Mouse (Mus musculus) heart, embryonic 12.5 days (tissue): ENCODE data around the gene Cdk15. TPM values are rescaled to one million over a fixed set of nuclear protein-coding genes. Genes with fewer than 3 reads are reported as not detected.

Experiments used
- ATAC-seq: fragments of 200-750 bp; cut with Nextera tagmentation; 2 replicates; pipeline ENCODE4 v1.8.0; 2017; ENCODE audit warnings: moderate TSS enrichment, moderate library complexity; ENCODE audit not compliant: insufficient number of reproducible peaks, low FRiP score
- H3K27ac ChIP-seq: fragments of 300-500 bp; sonication (generic); 2 replicates; pipeline ENCODE4 v1.5.1; 2016; ENCODE audit warnings: mild to moderate bottlenecking, moderate library complexity; ENCODE audit not compliant: poor library complexity, severe bottlenecking
- H3K27me3 ChIP-seq: fragments of 300-500 bp; sonication (generic); replicated peaks from 2 replicates; pipeline ENCODE4 v1.6.1; 2016; ENCODE audit warnings: mild to moderate bottlenecking, moderate library complexity
- H3K36me3 ChIP-seq: fragments of 300-500 bp; sonication (generic); 2 replicates; pipeline ENCODE4 v1.6.1; 2016; ENCODE audit warnings: mild to moderate bottlenecking, moderate library complexity
- H3K4me1 ChIP-seq: fragments of 300-500 bp; sonication (generic); replicated peaks from 2 replicates; pipeline ENCODE4 v1.6.1; 2016; ENCODE audit warnings: mild to moderate bottlenecking
- H3K4me2 ChIP-seq: fragments of 300-500 bp; sonication (generic); 2 replicates; pipeline ENCODE4 v1.6.1; 2016; ENCODE audit warnings: mild to moderate bottlenecking, moderate library complexity
- H3K4me3 ChIP-seq: fragments of 300-500 bp; sonication (generic); 2 replicates; pipeline ENCODE4 v1.5.1; 2016; ENCODE audit warnings: mild to moderate bottlenecking
- H3K9ac ChIP-seq: fragments of 300-500 bp; sonication (generic); 2 replicates; pipeline ENCODE4 v1.6.1; 2016; ENCODE audit warnings: mild to moderate bottlenecking, moderate library complexity
- H3K9me3 ChIP-seq: fragments of 300-500 bp; sonication (generic); replicated peaks from 2 replicates; pipeline ENCODE4 v1.6.1; 2016; ENCODE audit warnings: mild to moderate bottlenecking, moderate library complexity
- WGBS: fragments of 180-500 bp; shearing (Covaris S2); methylation state at CpG from one replicate; pipeline ENCODE4 v1.1.7; 2016; 5-methylcytosine and 5-hydroxymethylcytosine counted together
- polyA plus RNA-seq: library from polyadenylated mRNA; unstranded; fragments of >200 nt; fragmentation: Nextera tagmentation; extraction: Ambion mirVana; gene quantifications from 2 replicates; pipeline ENCODE4 v1.2.1, GENCODE M21; 2016

The Cdk15 gene
- polyA plus RNA-seq, 1 experiment from 2014 or later: 0.11 TPM

- ATAC-seq: no peak
Observed at GRCm38 (mm10) chr1:59380926-59381325, 124.2 kb downstream of the Cdk15 start.

GRCm38 (mm10) chr1:59381483-59381882 is 124.8 kb downstream of the Cdk15 start:
- 58% methylated on average over 7 of the region's 7 CpGs for WGBS
- H3K9me3 ChIP-seq: no peaks in the 10 kb centered on the region
- no peak overlapping the region for H3K4me2 ChIP-seq
- H3K27me3 ChIP-seq: peaks cover 62% of the 10 kb centered on the region
- H3K4me1 ChIP-seq: peaks cover 9% of the 10 kb centered on the region
- no peak overlapping the region for H3K27ac ChIP-seq
- H3K4me3 ChIP-seq: no peak overlapping the region
- H3K36me3 ChIP-seq: no peaks in the 10 kb centered on the region
- H3K9ac ChIP-seq: no peak overlapping the region
- ATAC-seq: no peak

More at GRCm38 (mm10) chr1:59380926-59381325, 124.2 kb downstream of the Cdk15 start:
- no peaks in the 10 kb centered on the region for H3K9me3 ChIP-seq
- H3K9ac ChIP-seq: no peak overlapping the region
- 43% methylated on average over 10 of the region's 10 CpGs for WGBS
- peaks cover 64% of the 10 kb centered on the region for H3K27me3 ChIP-seq
- no peaks in the 10 kb centered on the region for H3K36me3 ChIP-seq
- H3K4me2 ChIP-seq: no peak overlapping the region
- no peak overlapping the region for H3K27ac ChIP-seq
- H3K4me3 ChIP-seq: no peak overlapping the region
- peaks cover 9% of the 10 kb centered on the region for H3K4me1 ChIP-seq

- no peak overlapping the region for H3K4me3 ChIP-seq
- no peak overlapping the region for H3K27ac ChIP-seq
- no peak overlapping the region for H3K9ac ChIP-seq
- H3K4me2 ChIP-seq: no peak overlapping the region
- H3K9me3 ChIP-seq: no peaks in the 10 kb centered on the region
- peaks cover 57% of the 10 kb centered on the region for H3K27me3 ChIP-seq
- H3K36me3 ChIP-seq: no peaks in the 10 kb centered on the region
- 76% methylated on average over 3 of the region's 3 CpGs for WGBS
- no peak for ATAC-seq
- H3K4me1 ChIP-seq: peaks cover 9% of the 10 kb centered on the region
Observed at GRCm38 (mm10) chr1:59382516-59382915, 125.8 kb downstream of the Cdk15 start.

GRCm38 (mm10) chr1:59383049-59383610 is 126.4 kb downstream of the Cdk15 start:
- WGBS: 58% methylated on average over 6 of the region's 6 CpGs
- ATAC-seq: no peak
- Histone ChIP-seq H3K9me3 (no peaks in the 10 kb centered on the region), H3K4me3 (no peak overlapping the region), H3K27me3 (peaks cover 60% of the 10 kb centered on the region), H3K27ac (no peak overlapping the region), H3K4me1 (peaks cover 10% of the 10 kb centered on the region), H3K9ac (no peak overlapping the region), H3K4me2 (no peak overlapping the region), H3K36me3 (no peaks in the 10 kb centered on the region)

GRCm38 (mm10) chr1:59384400-59384799 is 127.7 kb downstream of the Cdk15 start:
- no peak for ATAC-seq
- H3K27me3 ChIP-seq: peaks cover 60% of the 10 kb centered on the region
- no peak overlapping the region for H3K4me2 ChIP-seq
- no peak overlapping the region for H3K4me3 ChIP-seq
- no peak overlapping the region for H3K27ac ChIP-seq
- H3K4me1 ChIP-seq: peaks cover 15% of the 10 kb centered on the region
- no peaks in the 10 kb centered on the region for H3K9me3 ChIP-seq
- no peaks in the 10 kb centered on the region for H3K36me3 ChIP-seq
- 87% methylated on average over 3 of the region's 3 CpGs for WGBS
- H3K9ac ChIP-seq: no peak overlapping the region

- ATAC-seq: no peak
- H3K27me3 ChIP-seq: peaks cover 57% of the 10 kb centered on the region
- H3K4me3 ChIP-seq: no peak overlapping the region
- no peak overlapping the region for H3K4me2 ChIP-seq
- 75% methylated on average over 6 of the region's 6 CpGs for WGBS
- H3K9ac ChIP-seq: no peak overlapping the region
- no peak overlapping the region for H3K27ac ChIP-seq
- H3K36me3 ChIP-seq: no peaks in the 10 kb centered on the region
- peaks cover 15% of the 10 kb centered on the region for H3K4me1 ChIP-seq
- H3K9me3 ChIP-seq: no peaks in the 10 kb centered on the region
Observed at GRCm38 (mm10) chr1:59385641-59386040, 128.9 kb downstream of the Cdk15 start.

- Histone ChIP-seq H3K4me3 (no peak overlapping the region), H3K9me3 (no peaks in the 10 kb centered on the region), H3K4me1 (peaks cover 6% of the 10 kb centered on the region; the same call in 1 of the 2 replicates), H3K27me3 (peaks cover 41% of the 10 kb centered on the region), H3K27ac (no peak overlapping the region), H3K4me2 (no peak overlapping the region), H3K36me3 (no peaks in the 10 kb centered on the region), H3K9ac (no peak overlapping the region)
- WGBS: 39% methylated on average over 3 of the region's 3 CpGs
- no peak for ATAC-seq
Observed at GRCm38 (mm10) chr1:59387542-59388314, 131.0 kb downstream of the Cdk15 start.

- H3K4me3 ChIP-seq: no peak overlapping the region
- H3K27me3 ChIP-seq: peaks cover 38% of the 10 kb centered on the region
- H3K4me1 ChIP-seq: peaks cover 6% of the 10 kb centered on the region; the same call in 1 of the 2 replicates
- no peaks in the 10 kb centered on the region for H3K36me3 ChIP-seq
- H3K9ac ChIP-seq: no peak overlapping the region
- ATAC-seq: no peak
- H3K4me2 ChIP-seq: no peak overlapping the region
- WGBS: 87% methylated on average over 6 of the region's 6 CpGs
- no peak overlapping the region for H3K27ac ChIP-seq
- H3K9me3 ChIP-seq: 0 out of 2 replicates have a peak, but pooled peaks cover 3% of the 10 kb centered on the region
Observed at GRCm38 (mm10) chr1:59389181-59389580, 132.5 kb downstream of the Cdk15 start.

GRCm38 (mm10) chr1:59391736-59392135 is 135.0 kb downstream of the Cdk15 start:
- 55% methylated on average over 3 of the region's 3 CpGs for WGBS
- Histone ChIP-seq H3K4me1 (peaks cover 6% of the 10 kb centered on the region; the same call in 1 of the 2 replicates), H3K4me3 (no peak overlapping the region), H3K9ac (no peak overlapping the region), H3K27ac (no peak overlapping the region), H3K36me3 (no peaks in the 10 kb centered on the region), H3K4me2 (no peak overlapping the region), H3K9me3 (0 out of 2 replicates have a peak, but pooled peaks cover 3% of the 10 kb centered on the region), H3K27me3 (peaks cover 39% of the 10 kb centered on the region)
- ATAC-seq: no peak

GRCm38 (mm10) chr1:59394072-59394471 is 137.4 kb downstream of the Cdk15 start:
- no peak overlapping the region for H3K9ac ChIP-seq
- H3K9me3 ChIP-seq: 0 out of 2 replicates have a peak, but pooled peaks cover 3% of the 10 kb centered on the region
- WGBS: 61% methylated on average over 4 of the region's 4 CpGs
- H3K4me2 ChIP-seq: no peak overlapping the region
- no peak for ATAC-seq
- H3K36me3 ChIP-seq: no peaks in the 10 kb centered on the region
- H3K27me3 ChIP-seq: peaks cover 24% of the 10 kb centered on the region; the same call in 1 of the 2 replicates
- H3K4me1 ChIP-seq: no peaks in the 10 kb centered on the region
- no peak overlapping the region for H3K4me3 ChIP-seq
- no peak overlapping the region for H3K27ac ChIP-seq

GRCm38 (mm10) chr1:59394616-59395015 is 137.9 kb downstream of the Cdk15 start:
- peaks cover 19% of the 10 kb centered on the region; the same call in 1 of the 2 replicates for H3K27me3 ChIP-seq
- H3K9ac ChIP-seq: no peak overlapping the region
- no peak overlapping the region for H3K4me2 ChIP-seq
- no peak overlapping the region for H3K4me3 ChIP-seq
- WGBS: 54% methylated on average over 6 of the region's 6 CpGs
- H3K4me1 ChIP-seq: no peaks in the 10 kb centered on the region
- no peak for ATAC-seq
- no peak overlapping the region for H3K27ac ChIP-seq
- 0 out of 2 replicates have a peak, but pooled peaks cover 3% of the 10 kb centered on the region for H3K9me3 ChIP-seq
- H3K36me3 ChIP-seq: no peaks in the 10 kb centered on the region
